Comparison of ENCODE assay signal across 28 mouse cellular contexts in genomic region chr4:48132721-48133120, GRCm38 (mm10). TPM values are rescaled to one million over a fixed set of nuclear protein-coding genes. Genes with fewer than 3 reads are reported as not detected.
DNase-seq lines count a peak whose midpoint lies in the region; ATAC-seq and TF ChIP-seq lines count a peak whose summit lies in the region.
"Had no signal": no experiment of that assay in that cellular context is flagged by ENCODE, and none has a peak within 500 bp of the region (broad histone marks: within the 10 kb centered on the region; RNA-seq: fewer than 3 reads in every experiment).

No protein-coding gene starts in this region.

- 0 out of 2 replicates have a peak, but pooled peaks cover 2% of the 10 kb centered on the region for H3K4me1 ChIP-seq in lung, postnatal 0 days (ENCODE audit: insufficient read depth, low read depth, low read length)
- H3K4me1 ChIP-seq in lung, adult 2 months (ENCODE audit: control insufficient read depth, insufficient read depth, low read length) = no peaks in the 10 kb centered on the region
- H3K4me1 ChIP-seq: embryonic facial prominence, embryonic 12.5 days; embryonic facial prominence, embryonic 15.5 days; forebrain, embryonic 12.5 days; forebrain, embryonic 15.5 days; heart, embryonic 10.5 days; heart, embryonic 13.5 days had no signal

- no peaks in the 10 kb centered on the region for H3K9me3 ChIP-seq in lung, postnatal 0 days (ENCODE audit: low read length)
- H3K9me3 ChIP-seq: embryonic facial prominence, embryonic 12.5 days; embryonic facial prominence, embryonic 15.5 days; forebrain, embryonic 12.5 days; forebrain, embryonic 15.5 days; heart, embryonic 10.5 days; heart, embryonic 13.5 days had no signal

- no peak for TF ChIP-seq POLR2A in lung, adult 2 months (IDR thresholded peaks at IDR 0.05; ENCODE audit: borderline replicate concordance, extremely low read depth, low read depth, low read length)

- TF ChIP-seq EP300 in lung, postnatal 0 days (IDR thresholded peaks at IDR 0.05) = no peak

- no peaks in the 10 kb centered on the region for H3K27me3 ChIP-seq in lung, postnatal 0 days (replicated peaks; ENCODE audit: insufficient read depth, low read length)
- H3K27me3 ChIP-seq: embryonic facial prominence, embryonic 12.5 days; embryonic facial prominence, embryonic 15.5 days; forebrain, embryonic 12.5 days; forebrain, embryonic 15.5 days; heart, embryonic 13.5 days had no signal

- TF ChIP-seq CTCF in lung, postnatal 0 days (IDR thresholded peaks at IDR 0.05) = no peak
- TF ChIP-seq CTCF in lung, adult 2 months (IDR thresholded peaks at IDR 0.05; ENCODE audit: insufficient read depth, low read length) = no peak

- ATAC-seq in lung, postnatal 0 days = no peak
- ATAC-seq: CD4-positive, CD25-positive, alpha-beta regulatory T cell, adult 4 months; forebrain, embryonic 15.5 days; hindbrain, postnatal 0 days; inflammation-experienced regulatory T-cells, adult 6 months had no signal

- no peak overlapping the region for H3K9ac ChIP-seq in lung, postnatal 0 days (replicated peaks; ENCODE audit: low read depth)
- H3K9ac ChIP-seq: embryonic facial prominence, embryonic 12.5 days; embryonic facial prominence, embryonic 15.5 days; forebrain, embryonic 12.5 days; forebrain, embryonic 15.5 days; heart, embryonic 13.5 days; hindbrain, embryonic 14.5 days had no signal

- DNase-seq in lung, postnatal 0 days (ENCODE audit: low spot score) = peak; percentile 54
- DNase-seq in lung, adult 2 months = no peak
- peak; percentile 18 for DNase-seq in 416B (ENCODE audit: low read depth)
- DNase-seq in R1 (ENCODE audit: low read depth, low spot score) = peak; percentile 37
- DNase-seq in left cerebral cortex, adult 18-20 months (ENCODE audit: low spot score in 2 of 2) = no peak
- no peak for DNase-seq in right cerebral cortex, adult 2 months (ENCODE audit: low spot score in 2 of 2)
- DNase-seq: adrenal gland, adult 2 months; adrenal gland, postnatal 14 days; cerebellum, adult 11 months; cerebellum, adult 2 months; cerebellum, adult 9-11 months; cerebellum, postnatal 25 days; gastrocnemius, postnatal 10 days; gastrocnemius, postnatal 36 days; heart, adult 2 months; heart, postnatal 14 days; heart, postnatal 4 days had no signal

- WGBS in lung, postnatal 0 days = 70% methylated on average over 3 of the region's 3 CpGs
- WGBS in lung, adult 2 months = 67% methylated on average over 3 of the region's 3 CpGs

- H3K4me3 ChIP-seq in lung, postnatal 0 days (ENCODE audit: low read depth, low read length) = no peak overlapping the region
- no peak overlapping the region for H3K4me3 ChIP-seq in lung, adult 2 months (replicated peaks; ENCODE audit: extremely low read depth, low read depth, low read length)
- H3K4me3 ChIP-seq: embryonic facial prominence, embryonic 12.5 days; embryonic facial prominence, embryonic 15.5 days; erythroblast, embryonic 14.5 days; forebrain, embryonic 12.5 days; forebrain, embryonic 15.5 days; heart, adult 2 months; heart, embryonic 10.5 days; heart, embryonic 13.5 days had no signal

- no peak overlapping the region for H3K27ac ChIP-seq in lung, postnatal 0 days (ENCODE audit: low read length)
- H3K27ac ChIP-seq: embryonic facial prominence, embryonic 12.5 days; embryonic facial prominence, embryonic 15.5 days; forebrain, embryonic 12.5 days; forebrain, embryonic 15.5 days; heart, adult 2 months; heart, embryonic 10.5 days; heart, embryonic 13.5 days; hindbrain, embryonic 14.5 days; hindbrain, postnatal 0 days had no signal

- no peak overlapping the region for H3K4me2 ChIP-seq in lung, postnatal 0 days (replicated peaks; ENCODE audit: low read depth, low read length)
- H3K4me2 ChIP-seq: embryonic facial prominence, embryonic 12.5 days; embryonic facial prominence, embryonic 15.5 days; forebrain, embryonic 12.5 days; forebrain, embryonic 15.5 days; heart, embryonic 13.5 days; hindbrain, embryonic 14.5 days had no signal

- H3K36me3 ChIP-seq in lung, postnatal 0 days (ENCODE audit: insufficient read depth, low read length) = peaks cover 4% of the 10 kb centered on the region; the same call in 1 of the 2 replicates

RNA-seq across cellular contexts. Expression of gene Stx17, which starts 8.0 kb away (rescaled TPM):
- polyA plus RNA-seq in lung, postnatal 0 days (2015; fragmentation: Nextera tagmentation; extraction: Ambion mirVana) = 30.4 and 34.4 TPM in 2 replicates
- 6.0 and 8.7 TPM in 2 replicates for polyA plus RNA-seq in lung, adult 2 months (2012; rRNA removed)
- 10 to 100 TPM; 20.9 to 22.1 TPM for total RNA-seq in left cerebral cortex, adult 18-20 months (2021)

Comparison
In these comparisons a context has a peak if more than half of its experiments do, and no peak if none do; other contexts are left out.
1. DNase-seq: peak in lung, postnatal 0 days (single experiment), 416B (single experiment) and R1 (single experiment); none in lung, adult 2 months (single experiment), left cerebral cortex, adult 18-20 months (0 of 2) and right cerebral cortex, adult 2 months (0 of 2).